Mouse (Mus musculus) mouse embryonic stem cell (cell line): ENCODE results near the gene Epsti1.
"Not testable (repeated sequence)": the region's sequence is repeated elsewhere in the genome, so short reads cannot be mapped to it uniquely, and the experiment has no call there.

Source experiments
- in situ Hi-C, 2 experiments: fragments of 300-500 bp; cut with MboI; formaldehyde crosslinking; loops; 1 replicate in 1 of 2; 3 replicates in 1 of 2; pipeline ENCODE4 v1.14.3; 2019 to 2020; ENCODE audit warnings: low sequenced_read_pairs in 2 of 2, low pct_unique_long_range_greater_than_20kb in 1 of 2, mixed read lengths in 1 of 2; ENCODE audit not compliant: unreplicated experiment in 1 of 2

Gene Epsti1

GRCm38 (mm10) chr14:77904171-77904762 lies at the start of gene Epsti1:
Epsti1 (plus strand) TSS chr14:77904239.
- in situ Hi-C loops, result no loop called here

- in situ Hi-C loops, result no loop called here
Measured at GRCm38 (mm10) chr14:77859894-77860293, 44.1 kb upstream of the Epsti1 start.

GRCm38 (mm10) chr14:77860841-77861560 lies 43.0 kb upstream of the Epsti1 start:
- in situ Hi-C loops, result no loop called here

- in situ Hi-C loops, result no loop called here
Measured at GRCm38 (mm10) chr14:77864051-77864450, 40.0 kb upstream of the Epsti1 start.

- in situ Hi-C loops, result no loop called here
Measured at GRCm38 (mm10) chr14:77864510-77864909, 39.5 kb upstream of the Epsti1 start.

- in situ Hi-C loops, result no loop called here
Measured at GRCm38 (mm10) chr14:77867601-77868000, 36.4 kb upstream of the Epsti1 start.

GRCm38 (mm10) chr14:77870926-77871325 lies 33.1 kb upstream of the Epsti1 start:
- in situ Hi-C loops, result no loop called here

GRCm38 (mm10) chr14:77871380-77871975 lies 32.6 kb upstream of the Epsti1 start:
- in situ Hi-C loops, result no loop called here

- in situ Hi-C loops, result no loop called here
Measured at GRCm38 (mm10) chr14:77874304-77875241, 29.5 kb upstream of the Epsti1 start, which contains the start of gene Dnajc15. Dnajc15 (minus strand) TSS chr14:77875125.

- in situ Hi-C loops, result no loop called here
Measured at GRCm38 (mm10) chr14:77876199-77876598, 27.8 kb upstream of the Epsti1 start.

- in situ Hi-C loops, result not testable (repeated sequence)
Measured at GRCm38 (mm10) chr14:77877876-77878275, 26.2 kb upstream of the Epsti1 start.

GRCm38 (mm10) chr14:77881998-77882397 lies 22.0 kb upstream of the Epsti1 start:
- in situ Hi-C loops, result no loop called here

- in situ Hi-C loops, result no loop called here
Measured at GRCm38 (mm10) chr14:77882669-77883068, 21.4 kb upstream of the Epsti1 start.

- in situ Hi-C loops, result no loop called here
Measured at GRCm38 (mm10) chr14:77886376-77886775, 17.7 kb upstream of the Epsti1 start.

- in situ Hi-C loops, result no loop called here
Measured at GRCm38 (mm10) chr14:77886941-77887340, 17.1 kb upstream of the Epsti1 start.

GRCm38 (mm10) chr14:77889911-77890310 lies 14.1 kb upstream of the Epsti1 start:
- in situ Hi-C loops, result no loop called here

GRCm38 (mm10) chr14:77895951-77896350 lies 8.1 kb upstream of the Epsti1 start:
- in situ Hi-C loops, result no loop called here

GRCm38 (mm10) chr14:77902541-77902940 lies 1.5 kb upstream of the Epsti1 start:
- in situ Hi-C loops, result no loop called here

- in situ Hi-C loops, result no loop called here
Measured at GRCm38 (mm10) chr14:77905466-77905865, 1.4 kb downstream of the Epsti1 start.
